Mouse (Mus musculus): ENCODE data around the gene Adam1a. TPM values are rescaled to one million over a fixed set of nuclear protein-coding genes. Genes with fewer than 3 reads are reported as not detected.

Adam1a gene
- polyA plus RNA-seq (2015; fragmentation: Nextera tagmentation; extraction: Ambion mirVana), result 3.9 TPM in 2 replicates

- Histone ChIP-seq H3K36me3 (no peaks in the 10 kb centered on the region), H3K4me3 (peak within 1 kb of the TSS; percentile 100), H3K9ac (peak within 1 kb of the TSS; percentile 99), H3K27ac (peak within 1 kb of the TSS; percentile 97), H3K4me1 (replicated peaks) (peaks cover 38% of the 10 kb centered on the region), H3K4me2 (peak within 1 kb of the TSS; percentile 80), H3K9me3 (no peaks in the 10 kb centered on the region), H3K27me3 (no peaks in the 10 kb centered on the region)
- ATAC-seq (ENCODE audit: low FRiP score), result peak; percentile 66
- under 1% methylated on average over 59 of the region's 97 CpGs for WGBS
Measured at GRCm38 (mm10) chr5:121544910-121545792, at the start of gene Adam1a, which contains the start of gene Gm42878. Gene Adam1a (minus strand): TSS chr5:121545482. Gene Gm42878 (minus strand): TSS chr5:121545482.

GRCm38 (mm10) chr5:121594714-121595313, 49.5 kb upstream of the Adam1a start:
- 85% methylated on average over 6 of the region's 6 CpGs for WGBS
- Histone ChIP-seq H3K36me3 (no peaks in the 10 kb centered on the region), H3K4me3 (peak overlapping the region; percentile 68; the same call in 1 of the 2 replicates), H3K9me3 (no peaks in the 10 kb centered on the region), H3K27me3 (0 out of 2 replicates have a peak, but pooled peaks cover 7% of the 10 kb centered on the region), H3K27ac (peak overlapping the region; percentile 79; the same call in 1 of the 2 replicates), H3K9ac (no peak overlapping the region), H3K4me2 (peak overlapping the region; percentile 95), H3K4me1 (replicated peaks) (peaks cover 30% of the 10 kb centered on the region)
- no peak for ATAC-seq (ENCODE audit: low FRiP score)

- peak; percentile 83 for ATAC-seq (ENCODE audit: low FRiP score)
- 3% methylated on average over 47 of the region's 47 CpGs for WGBS
- H3K9me3 ChIP-seq, result no peaks in the 10 kb centered on the region
- peaks cover 30% of the 10 kb centered on the region for H3K4me1 ChIP-seq (replicated peaks)
- peak within 1 kb of the TSS; percentile 95 for H3K4me2 ChIP-seq
- peak within 1 kb of the TSS; percentile 79 for H3K27ac ChIP-seq
- H3K4me3 ChIP-seq, result peak within 1 kb of the TSS; percentile 68
- no peaks in the 10 kb centered on the region for H3K36me3 ChIP-seq
- H3K9ac ChIP-seq, result peak within 1 kb of the TSS; percentile 84
- H3K27me3 ChIP-seq, result 0 out of 2 replicates have a peak, but pooled peaks cover 7% of the 10 kb centered on the region
Measured at GRCm38 (mm10) chr5:121593451-121594401, 48.4 kb upstream of the Adam1a start, which contains the start of gene Aldh2. Gene Aldh2 (minus strand): TSS chr5:121593824.

- ATAC-seq (ENCODE audit: low FRiP score), result peak; percentile 50
- peak overlapping the region; percentile 79; the same call in 1 of the 2 replicates for H3K27ac ChIP-seq
- 5% methylated on average over 32 of the region's 33 CpGs for WGBS
Measured at GRCm38 (mm10) chr5:121592816-121593407, 47.6 kb upstream of the Adam1a start.

GRCm38 (mm10) chr5:121592064-121592815, 47.0 kb upstream of the Adam1a start:
- no peak for ATAC-seq (ENCODE audit: low FRiP score)
- Histone ChIP-seq H3K9me3 (no peaks in the 10 kb centered on the region), H3K4me2 (peak overlapping the region; percentile 95), H3K4me1 (replicated peaks) (peaks cover 30% of the 10 kb centered on the region), H3K27ac (no peak overlapping the region), H3K27me3 (0 out of 2 replicates have a peak, but pooled peaks cover 7% of the 10 kb centered on the region), H3K4me3 (peak overlapping the region; percentile 68), H3K9ac (no peak overlapping the region), H3K36me3 (no peaks in the 10 kb centered on the region)
- 69% methylated on average over 11 of the region's 11 CpGs for WGBS

More at GRCm38 (mm10) chr5:121592816-121593407, 47.6 kb upstream of the Adam1a start:
- Histone ChIP-seq H3K9me3 (no peaks in the 10 kb centered on the region), H3K4me1 (replicated peaks) (peaks cover 30% of the 10 kb centered on the region), H3K4me3 (peak overlapping the region; percentile 68), H3K27me3 (0 out of 2 replicates have a peak, but pooled peaks cover 7% of the 10 kb centered on the region), H3K36me3 (no peaks in the 10 kb centered on the region), H3K9ac (peak overlapping the region; percentile 84), H3K4me2 (peak overlapping the region; percentile 95)

- no peaks in the 10 kb centered on the region for H3K9me3 ChIP-seq
- 77% methylated on average over 11 of the region's 11 CpGs for WGBS
- H3K9ac ChIP-seq, result no peak overlapping the region
- H3K4me3 ChIP-seq, result no peak overlapping the region
- 0 out of 2 replicates have a peak, but pooled peaks cover 7% of the 10 kb centered on the region for H3K27me3 ChIP-seq
- ATAC-seq (ENCODE audit: low FRiP score), result no peak
- H3K4me1 ChIP-seq (replicated peaks), result peaks cover 30% of the 10 kb centered on the region
- no peak overlapping the region for H3K27ac ChIP-seq
- no peaks in the 10 kb centered on the region for H3K36me3 ChIP-seq
- H3K4me2 ChIP-seq, result peak overlapping the region; percentile 95; the same call in 1 of the 2 replicates
Measured at GRCm38 (mm10) chr5:121591417-121592063, 46.3 kb upstream of the Adam1a start.

- WGBS, result 90% methylated on average over 6 of the region's 6 CpGs
- no peak overlapping the region for H3K4me3 ChIP-seq
Measured at GRCm38 (mm10) chr5:121589928-121590327, 44.6 kb upstream of the Adam1a start.

GRCm38 (mm10) chr5:121586400-121587039, 41.2 kb upstream of the Adam1a start:
- Histone ChIP-seq H3K4me3 (no peak overlapping the region), H3K4me1 (replicated peaks) (peaks cover 12% of the 10 kb centered on the region; the same call in 1 of the 2 replicates), H3K36me3 (no peaks in the 10 kb centered on the region), H3K27me3 (no peaks in the 10 kb centered on the region), H3K4me2 (no peak overlapping the region), H3K27ac (no peak overlapping the region), H3K9ac (no peak overlapping the region), H3K9me3 (no peaks in the 10 kb centered on the region)
- no peak for ATAC-seq (ENCODE audit: low FRiP score)
- 79% methylated on average over 6 of the region's 6 CpGs for WGBS

More at GRCm38 (mm10) chr5:121589928-121590327, 44.6 kb upstream of the Adam1a start:
- H3K36me3 ChIP-seq, result no peaks in the 10 kb centered on the region
- H3K27ac ChIP-seq, result no peak overlapping the region
- 0 out of 2 replicates have a peak, but pooled peaks cover 7% of the 10 kb centered on the region for H3K27me3 ChIP-seq
- no peak overlapping the region for H3K9ac ChIP-seq
- ATAC-seq (ENCODE audit: low FRiP score), result no peak
- H3K9me3 ChIP-seq, result no peaks in the 10 kb centered on the region
- peaks cover 30% of the 10 kb centered on the region for H3K4me1 ChIP-seq (replicated peaks)
- no peak overlapping the region for H3K4me2 ChIP-seq

GRCm38 (mm10) chr5:121585699-121586098, 40.4 kb upstream of the Adam1a start:
- Histone ChIP-seq H3K4me2 (no peak overlapping the region), H3K36me3 (peaks cover 2% of the 10 kb centered on the region; the same call in 1 of the 2 replicates), H3K27ac (no peak overlapping the region), H3K27me3 (no peaks in the 10 kb centered on the region), H3K4me3 (no peak overlapping the region), H3K4me1 (replicated peaks) (0 out of 2 replicates have a peak, but pooled peaks cover 8% of the 10 kb centered on the region), H3K9me3 (no peaks in the 10 kb centered on the region), H3K9ac (no peak overlapping the region)
- no peak for ATAC-seq (ENCODE audit: low FRiP score)
- 80% methylated on average over 5 of the region's 5 CpGs for WGBS

GRCm38 (mm10) chr5:121585005-121585404, 39.7 kb upstream of the Adam1a start:
- no peak overlapping the region for H3K9ac ChIP-seq
- 96% methylated on average over 10 of the region's 10 CpGs for WGBS
- H3K27me3 ChIP-seq, result no peaks in the 10 kb centered on the region
- no peaks in the 10 kb centered on the region for H3K9me3 ChIP-seq
- ATAC-seq (ENCODE audit: low FRiP score), result no peak
- peaks cover 9% of the 10 kb centered on the region for H3K36me3 ChIP-seq
- 0 out of 2 replicates have a peak, but pooled peaks cover 8% of the 10 kb centered on the region for H3K4me1 ChIP-seq (replicated peaks)
- no peak overlapping the region for H3K4me2 ChIP-seq
- H3K4me3 ChIP-seq, result no peak overlapping the region
- H3K27ac ChIP-seq, result no peak overlapping the region

Measured in hindbrain, embryonic 13.5 days (tissue).